ENCODE assay signal across 14 mouse cellular contexts in genomic region chr17:31806496-31806895, GRCm38 (mm10). TPM values are rescaled to one million over a fixed set of nuclear protein-coding genes. Genes with fewer than 3 reads are reported as not detected.
DNase-seq lines count a peak whose midpoint lies in the region; ATAC-seq lines count a peak whose summit lies in the region.
"Had no signal": no experiment of that assay in that cellular context is flagged by ENCODE, and none has a peak within 500 bp of the region (broad histone marks: within the 10 kb centered on the region; RNA-seq: fewer than 3 reads in every experiment).

No protein-coding gene starts in this region.

- no peak for ATAC-seq in forebrain, embryonic 12.5 days (ENCODE audit: low FRiP score)
- ATAC-seq in forebrain, embryonic 11.5 days (replicated peaks; ENCODE audit: low FRiP score): no peak
- ATAC-seq in lung, embryonic 15.5 days (ENCODE audit: borderline replicate concordance, extremely low read depth, low FRiP score, low TSS enrichment): 0 out of 2 replicates have a peak, but pooled peaks have one; percentile 36
- no peak for ATAC-seq in forebrain, embryonic 16.5 days
- no peak for ATAC-seq in stomach, embryonic 16.5 days (ENCODE audit: insufficient read depth, low FRiP score)

- H3K27me3 ChIP-seq in forebrain, embryonic 12.5 days: peaks cover 5% of the 10 kb centered on the region; the same call in 1 of the 2 replicates
- H3K27me3 ChIP-seq in forebrain, embryonic 11.5 days (ENCODE audit: control insufficient read depth, insufficient read depth, low read length): no peaks in the 10 kb centered on the region
- H3K27me3 ChIP-seq in lung, embryonic 15.5 days: no peaks in the 10 kb centered on the region
- H3K27me3 ChIP-seq in forebrain, embryonic 16.5 days (replicated peaks; ENCODE audit: control insufficient read depth, insufficient read depth, low read length): no peaks in the 10 kb centered on the region
- no peaks in the 10 kb centered on the region for H3K27me3 ChIP-seq in stomach, embryonic 16.5 days (ENCODE audit: control insufficient read depth, insufficient read depth, low read length)
- H3K27me3 ChIP-seq: embryonic facial prominence, embryonic 13.5 days; limb, embryonic 12.5 days had no signal

- H3K9me3 ChIP-seq in forebrain, embryonic 12.5 days: no peaks in the 10 kb centered on the region
- no peaks in the 10 kb centered on the region for H3K9me3 ChIP-seq in forebrain, embryonic 11.5 days (ENCODE audit: control insufficient read depth, low read length)
- no peaks in the 10 kb centered on the region for H3K9me3 ChIP-seq in lung, embryonic 15.5 days
- H3K9me3 ChIP-seq in forebrain, embryonic 16.5 days (ENCODE audit: control insufficient read depth, low read length): no peaks in the 10 kb centered on the region
- no peaks in the 10 kb centered on the region for H3K9me3 ChIP-seq in stomach, embryonic 16.5 days (replicated peaks; ENCODE audit: control insufficient read depth, low read length)
- H3K9me3 ChIP-seq: embryonic facial prominence, embryonic 13.5 days; heart, embryonic 10.5 days; limb, embryonic 12.5 days had no signal

- H3K4me1 ChIP-seq in forebrain, embryonic 12.5 days: peaks cover 16% of the 10 kb centered on the region; the same call in 1 of the 2 replicates
- peaks cover 3% of the 10 kb centered on the region; the same call in 1 of the 2 replicates for H3K4me1 ChIP-seq in forebrain, embryonic 11.5 days (replicated peaks; ENCODE audit: control insufficient read depth, insufficient read depth, low read length)
- H3K4me1 ChIP-seq in lung, embryonic 15.5 days: peaks cover 17% of the 10 kb centered on the region
- H3K4me1 ChIP-seq in forebrain, embryonic 16.5 days (replicated peaks; ENCODE audit: control insufficient read depth, insufficient read depth, low read length): peaks cover 8% of the 10 kb centered on the region
- 0 out of 2 replicates have a peak, but pooled peaks cover 5% of the 10 kb centered on the region for H3K4me1 ChIP-seq in stomach, embryonic 16.5 days (ENCODE audit: control insufficient read depth, insufficient read depth, low read length)

- no peaks in the 10 kb centered on the region for H3K36me3 ChIP-seq in forebrain, embryonic 12.5 days (replicated peaks)
- no peaks in the 10 kb centered on the region for H3K36me3 ChIP-seq in forebrain, embryonic 11.5 days (ENCODE audit: control insufficient read depth, insufficient read depth, low read length)
- no peaks in the 10 kb centered on the region for H3K36me3 ChIP-seq in lung, embryonic 15.5 days
- H3K36me3 ChIP-seq in forebrain, embryonic 16.5 days (ENCODE audit: control insufficient read depth, insufficient read depth): no peaks in the 10 kb centered on the region
- no peaks in the 10 kb centered on the region for H3K36me3 ChIP-seq in stomach, embryonic 16.5 days (ENCODE audit: control insufficient read depth, insufficient read depth, low read length)
- H3K36me3 ChIP-seq: embryonic facial prominence, embryonic 13.5 days; heart, embryonic 10.5 days; limb, embryonic 12.5 days had no signal

- no peak overlapping the region for H3K9ac ChIP-seq in forebrain, embryonic 12.5 days
- no peak overlapping the region for H3K9ac ChIP-seq in forebrain, embryonic 11.5 days (ENCODE audit: low read length)
- no peak overlapping the region for H3K9ac ChIP-seq in lung, embryonic 15.5 days
- H3K9ac ChIP-seq in forebrain, embryonic 16.5 days (replicated peaks; ENCODE audit: low read depth, low read length): no peak overlapping the region
- H3K9ac ChIP-seq in stomach, embryonic 16.5 days (ENCODE audit: low read length): 0 out of 2 replicates have a peak overlapping the region, but pooled peaks have one; percentile 28
- H3K9ac ChIP-seq: embryonic facial prominence, embryonic 13.5 days; limb, embryonic 12.5 days had no signal

- WGBS in forebrain, embryonic 12.5 days: 59% methylated on average over 3 of the region's 3 CpGs
- 44% methylated on average over 3 of the region's 3 CpGs for WGBS in forebrain, embryonic 11.5 days
- 43% methylated on average over 3 of the region's 3 CpGs for WGBS in lung, embryonic 15.5 days
- WGBS in forebrain, embryonic 16.5 days: 39% methylated on average over 3 of the region's 3 CpGs
- 47% methylated on average over 3 of the region's 3 CpGs for WGBS in stomach, embryonic 16.5 days

- no peak overlapping the region for H3K4me2 ChIP-seq in forebrain, embryonic 12.5 days
- no peak overlapping the region for H3K4me2 ChIP-seq in forebrain, embryonic 11.5 days (ENCODE audit: low read depth, low read length, severe bottlenecking)
- no peak overlapping the region for H3K4me2 ChIP-seq in lung, embryonic 15.5 days
- H3K4me2 ChIP-seq in forebrain, embryonic 16.5 days (ENCODE audit: low read length): no peak overlapping the region
- H3K4me2 ChIP-seq in stomach, embryonic 16.5 days (ENCODE audit: low read depth, low read length): no peak overlapping the region
- H3K4me2 ChIP-seq: embryonic facial prominence, embryonic 13.5 days; limb, embryonic 12.5 days; midbrain, embryonic 11.5 days had no signal

- peak overlapping the region; percentile 15; the same call in 1 of the 2 replicates for H3K27ac ChIP-seq in forebrain, embryonic 12.5 days
- H3K27ac ChIP-seq in forebrain, embryonic 11.5 days (ENCODE audit: low read depth, low read length): no peak overlapping the region
- H3K27ac ChIP-seq in lung, embryonic 15.5 days: peak overlapping the region; percentile 60
- H3K27ac ChIP-seq in forebrain, embryonic 16.5 days (ENCODE audit: low read length): 0 out of 2 replicates have a peak overlapping the region, but pooled peaks have one; percentile 1
- peak overlapping the region; percentile 57 for H3K27ac ChIP-seq in stomach, embryonic 16.5 days (ENCODE audit: low read length)
- H3K27ac ChIP-seq: heart, embryonic 10.5 days; limb, embryonic 12.5 days had no signal

- DNase-seq in forebrain, embryonic 11.5 days (ENCODE audit: low spot score): no peak
- DNase-seq in lung, postnatal 36 days: no peak
- DNase-seq in layer of hippocampus, adult 18-20 months (ENCODE audit: low spot score in 2 of 2): no peak
- no peak for DNase-seq in urinary bladder, postnatal 10 days (ENCODE audit: low spot score)
- DNase-seq: lung, adult 2 months; right cerebral cortex, postnatal 14 days had no signal

- no peak overlapping the region for H3K4me3 ChIP-seq in forebrain, embryonic 12.5 days (replicated peaks)
- no peak overlapping the region for H3K4me3 ChIP-seq in forebrain, embryonic 11.5 days (ENCODE audit: low read depth, low read length)
- H3K4me3 ChIP-seq in lung, embryonic 15.5 days: no peak overlapping the region
- H3K4me3 ChIP-seq in forebrain, embryonic 16.5 days (replicated peaks; ENCODE audit: low read length): no peak overlapping the region
- H3K4me3 ChIP-seq in stomach, embryonic 16.5 days (replicated peaks; ENCODE audit: low read length): no peak overlapping the region
- H3K4me3 ChIP-seq: embryonic facial prominence, embryonic 13.5 days; heart, embryonic 10.5 days; limb, embryonic 12.5 days had no signal

RNA-seq across cellular contexts. Expression of gene Sik1, which starts 49.1 kb away (rescaled TPM):
- polyA plus RNA-seq in forebrain, embryonic 12.5 days (2016; fragmentation: Nextera tagmentation; extraction: Ambion mirVana): 15.2 and 16.7 TPM in 2 replicates
- 15.6 and 16.7 TPM in 2 replicates for polyA plus RNA-seq in forebrain, embryonic 11.5 days (2014; fragmentation: Nextera tagmentation; extraction: Ambion mirVana)
- polyA plus RNA-seq in lung, embryonic 15.5 days (2015; fragmentation: Nextera tagmentation; extraction: Ambion mirVana): 32.7 and 35.4 TPM in 2 replicates
- polyA plus RNA-seq in forebrain, embryonic 16.5 days (2015; fragmentation: Nextera tagmentation; extraction: Ambion mirVana): 19.9 and 20.1 TPM in 2 replicates
- 18.4 and 20.2 TPM in 2 replicates for polyA plus RNA-seq in stomach, embryonic 16.5 days (2015; fragmentation: Nextera tagmentation; extraction: Ambion mirVana)
- total RNA-seq in layer of hippocampus, adult 18-20 months (2021): 10 to 100 TPM; 17.0 to 20.1 TPM
